Comparison of ENCODE assay signal across 13 mouse cellular contexts in genomic region chr7:42680081-42680480, GRCm38 (mm10). TPM values are rescaled to one million over a fixed set of nuclear protein-coding genes. Genes with fewer than 3 reads are reported as not detected.
"Had no signal": no experiment of that assay in that cellular context is flagged by ENCODE, and none has a peak within 500 bp of the region (broad histone marks: within the 10 kb centered on the region; RNA-seq: fewer than 3 reads in every experiment).

No protein-coding gene starts in this region.

RNA-seq across cellular contexts. Expression of gene Gm17067, which starts 46.7 kb away (rescaled TPM):
- total RNA-seq: neutrophil, adult 5-6 weeks had no signal
- polyA plus RNA-seq: neural tube, embryonic 13.5 days; neural tube, embryonic 14.5 days; neural tube, embryonic 15.5 days; small intestine, adult 2 months; spleen, adult 2 months; stomach, embryonic 14.5 days; stomach, embryonic 15.5 days; stomach, embryonic 16.5 days; stomach, postnatal 0 days; thymus, adult 2 months; thymus, postnatal 0 days; urinary bladder, adult 2 months had no signal
